Mouse (Mus musculus) c-Kit-positive CD71-positive TER-119-positive erythroid progenitor cells, embryonic 14.5 days (primary cell): ENCODE data around the gene March11.

Source experiments
- DNase-seq: peaks from one replicate; pipeline ENCODE4 v3.0.0-alpha.2; 2013; ENCODE audit warnings: low spot score

March11 gene

GRCm38 (mm10) chr15:26308629-26309230, at the start of gene March11:
March11 (plus strand) TSS chr15:26309048.
- no peak for DNase-seq

GRCm38 (mm10) chr15:26262336-26262735, 46.5 kb upstream of the March11 start:
- DNase-seq, result no peak

- no peak for DNase-seq
These were observed 39.3 kb upstream of the March11 start for GRCm38 (mm10) chr15:26269596-26269995.

GRCm38 (mm10) chr15:26276035-26276511, 32.8 kb upstream of the March11 start:
- no peak for DNase-seq

- no peak for DNase-seq
These were observed 32.2 kb upstream of the March11 start for GRCm38 (mm10) chr15:26276608-26277007.

GRCm38 (mm10) chr15:26291871-26292270, 17.0 kb upstream of the March11 start:
- DNase-seq, result no peak

GRCm38 (mm10) chr15:26292811-26293210, 16.0 kb upstream of the March11 start:
- DNase-seq, result no peak

- no peak for DNase-seq
These were observed 15.6 kb upstream of the March11 start for GRCm38 (mm10) chr15:26293215-26293614.

- no peak for DNase-seq
These were observed 10.2 kb upstream of the March11 start for GRCm38 (mm10) chr15:26298668-26299067.

- peak; percentile 23 for DNase-seq
These were observed 563 bp downstream of the March11 start for GRCm38 (mm10) chr15:26309291-26309931.

- no peak for DNase-seq
These were observed 11.0 kb downstream of the March11 start for GRCm38 (mm10) chr15:26319866-26320265.

GRCm38 (mm10) chr15:26320402-26320801, 11.6 kb downstream of the March11 start:
- no peak for DNase-seq

- no peak for DNase-seq
These were observed 14.0 kb downstream of the March11 start for GRCm38 (mm10) chr15:26322804-26323203.

GRCm38 (mm10) chr15:26327157-26327556, 18.3 kb downstream of the March11 start:
- no peak for DNase-seq

- no peak for DNase-seq
These were observed 26.9 kb downstream of the March11 start for GRCm38 (mm10) chr15:26335791-26336190.

- no peak for DNase-seq
These were observed 28.9 kb downstream of the March11 start for GRCm38 (mm10) chr15:26337775-26338174.

- no peak for DNase-seq
These were observed 29.5 kb downstream of the March11 start for GRCm38 (mm10) chr15:26338343-26338742.

GRCm38 (mm10) chr15:26340490-26340889, 31.6 kb downstream of the March11 start:
- no peak for DNase-seq

GRCm38 (mm10) chr15:26340966-26341365, 32.1 kb downstream of the March11 start:
- DNase-seq, result no peak

GRCm38 (mm10) chr15:26344329-26344728, 35.5 kb downstream of the March11 start:
- no peak for DNase-seq

- no peak for DNase-seq
These were observed 44.8 kb downstream of the March11 start for GRCm38 (mm10) chr15:26353656-26354055.

- DNase-seq, result no peak
These were observed 56.5 kb downstream of the March11 start for GRCm38 (mm10) chr15:26365344-26365743.

GRCm38 (mm10) chr15:26366511-26366910, 57.7 kb downstream of the March11 start:
- no peak for DNase-seq

- DNase-seq, result no peak
These were observed 64.9 kb downstream of the March11 start for GRCm38 (mm10) chr15:26373759-26374158.
